ENCODE assay signal across 8 mouse cellular contexts in the genomic region with DNA sequence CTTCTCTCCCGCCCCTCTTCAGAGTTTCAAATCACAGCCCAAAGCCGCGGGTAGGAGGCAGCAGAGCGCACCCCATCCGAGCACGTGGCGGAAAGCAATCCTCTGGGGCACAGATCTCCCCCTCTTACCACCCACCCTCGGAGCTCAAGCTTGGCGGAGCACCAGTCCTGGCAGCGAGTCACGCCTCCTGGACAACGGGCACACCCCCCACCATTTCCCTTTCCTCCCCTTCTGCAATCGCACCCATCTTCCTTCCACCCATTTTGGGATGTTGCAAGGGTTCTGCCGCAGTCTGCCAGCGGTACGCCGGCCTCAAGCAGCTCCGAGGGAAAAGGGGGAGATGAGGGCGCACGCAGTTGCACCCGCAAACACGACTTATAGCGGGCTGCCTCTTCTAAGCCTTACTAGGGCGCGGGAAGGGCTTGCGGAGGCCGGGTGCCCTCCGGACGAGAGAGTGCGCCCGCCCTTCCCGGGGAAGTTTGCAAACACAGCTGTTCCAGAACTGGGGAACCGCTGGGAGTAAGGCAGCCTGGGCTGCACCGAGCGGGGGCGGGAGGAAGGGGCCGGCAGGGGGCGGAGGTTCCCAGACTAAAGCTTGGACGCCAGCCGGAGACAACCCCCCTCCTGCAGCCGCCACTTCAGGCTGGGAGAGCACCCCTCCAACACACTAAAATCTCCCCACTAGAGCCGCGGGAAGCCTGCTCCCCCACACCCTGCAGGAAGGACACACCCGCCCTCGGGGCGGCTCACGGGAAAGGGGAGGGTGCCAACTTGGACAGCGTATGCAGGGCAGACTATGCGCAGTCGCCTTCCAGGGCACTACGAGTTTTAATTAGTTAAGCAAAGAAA. TPM values are rescaled to one million over a fixed set of nuclear protein-coding genes. Genes with fewer than 3 reads are reported as not detected.
DNase-seq lines count a peak whose midpoint lies in the region; ATAC-seq and TF ChIP-seq lines count a peak whose summit lies in the region.

No protein-coding gene starts in this region.

- no peaks in the 10 kb centered on the region for H3K36me3 ChIP-seq in ES-Bruce4 (ENCODE audit: control insufficient read depth, insufficient read depth, low read length, poor library complexity, severe bottlenecking)
- H3K36me3 ChIP-seq in lung, embryonic 14.5 days (ENCODE audit: insufficient read depth): no peaks in the 10 kb centered on the region

- peak overlapping the region; percentile 59 for H3K4me3 ChIP-seq in ES-Bruce4 (ENCODE audit: low read depth, low read length)
- H3K4me3 ChIP-seq in cerebellum, adult 2 months (replicated peaks; ENCODE audit: insufficient read depth, low read depth, low read length): peak overlapping the region; percentile 42
- peak overlapping the region; percentile 72 for H3K4me3 ChIP-seq in lung, embryonic 14.5 days (ENCODE audit: low read depth, low read length)

- TF ChIP-seq POLR2A in ES-Bruce4 (IDR thresholded peaks at IDR 0.05; ENCODE audit: insufficient read depth, low read length): no peak
- TF ChIP-seq POLR2A in cerebellum, adult 2 months (IDR thresholded peaks at IDR 0.05; ENCODE audit: borderline replicate concordance, insufficient read depth, low read length): no peak

- peak overlapping the region; percentile 89 for H3K4me2 ChIP-seq in lung, embryonic 14.5 days

- TF ChIP-seq CTCF in ES-Bruce4 (IDR thresholded peaks at IDR 0.05; ENCODE audit: low read depth, low read length): peak; percentile 46
- TF ChIP-seq CTCF in cerebellum, adult 2 months (IDR thresholded peaks at IDR 0.05; ENCODE audit: borderline replicate concordance, insufficient read depth, low read depth, low read length): peak; percentile 41; the same call in 1 of the 2 replicates
- TF ChIP-seq CTCF in lung, embryonic 14.5 days (IDR thresholded peaks at IDR 0.05; ENCODE audit: low read depth): peak; percentile 83

- 1% methylated on average over 50 of the region's 51 CpGs for WGBS in cerebellum, adult 2 months
- 1% methylated on average over 50 of the region's 51 CpGs for WGBS in lung, embryonic 14.5 days

- no peaks in the 10 kb centered on the region for H3K4me1 ChIP-seq in ES-Bruce4 (ENCODE audit: control insufficient read depth, insufficient read depth, low read length)
- 0 out of 2 replicates have a peak, but pooled peaks cover 3% of the 10 kb centered on the region for H3K4me1 ChIP-seq in cerebellum, adult 2 months (ENCODE audit: control insufficient read depth, insufficient read depth, low read length)
- peaks cover 7% of the 10 kb centered on the region; the same call in 1 of the 2 replicates for H3K4me1 ChIP-seq in lung, embryonic 14.5 days (ENCODE audit: insufficient read depth)

- H3K9me3 ChIP-seq in ES-Bruce4 (replicated peaks; ENCODE audit: control insufficient read depth, insufficient read depth, low read length, poor library complexity, severe bottlenecking): no peaks in the 10 kb centered on the region
- H3K9me3 ChIP-seq in lung, embryonic 14.5 days (ENCODE audit: low read depth, low read length): no peaks in the 10 kb centered on the region

- H3K27ac ChIP-seq in ES-Bruce4 (ENCODE audit: insufficient read depth, low read length): no peak overlapping the region
- no peak overlapping the region for H3K27ac ChIP-seq in cerebellum, adult 2 months (ENCODE audit: insufficient read depth, low read length)
- H3K27ac ChIP-seq in lung, embryonic 14.5 days (ENCODE audit: low read depth): peak overlapping the region; percentile 99

- DNase-seq in cerebellum, adult 2 months: peak; percentile 47 to 49
- peak; percentile 76 for DNase-seq in layer of hippocampus, adult 9-11 months
- DNase-seq in lung, embryonic 14.5 days: peak; percentile 92
- peak; percentile 52 for DNase-seq in thymus, postnatal 0 days (ENCODE audit: low spot score)

- peak overlapping the region; percentile 94 for H3K9ac ChIP-seq in ES-Bruce4 (ENCODE audit: low read depth, poor library complexity, severe bottlenecking)
- H3K9ac ChIP-seq in lung, embryonic 14.5 days: peak overlapping the region; percentile 80

- ATAC-seq in frontal cortex, adult (ENCODE audit: low TSS enrichment): peak; percentile 75
- ATAC-seq in hematopoietic stem cell, adult 5-6 weeks (replicated peaks in 1 of 2; ENCODE audit: insufficient read depth in 1 of 2, low FRiP score in 2 of 2, low TSS enrichment in 1 of 2, low read depth in 1 of 2, poor library complexity in 2 of 2, severe bottlenecking in 2 of 2): peak; percentile 57 to 63
- ATAC-seq in lung, embryonic 14.5 days (ENCODE audit: insufficient read depth): peak; percentile 67
- ATAC-seq in neutrophil, adult 5-6 weeks (ENCODE audit: extremely low read depth, insufficient number of reproducible peaks, low FRiP score, poor library complexity, severe bottlenecking): peak; percentile 13; the same call in 1 of the 2 replicates

- TF ChIP-seq EP300 in ES-Bruce4 (IDR thresholded peaks at IDR 0.05; ENCODE audit: insufficient read depth, low read depth, low read length): no peak

- no peaks in the 10 kb centered on the region for H3K27me3 ChIP-seq in ES-Bruce4 (ENCODE audit: control insufficient read depth, insufficient read depth, low read length, poor library complexity, severe bottlenecking)
- H3K27me3 ChIP-seq in cerebellum, adult 2 months (ENCODE audit: control insufficient read depth, insufficient read depth, low read length): peaks cover 7% of the 10 kb centered on the region; the same call in 1 of the 2 replicates
- H3K27me3 ChIP-seq in lung, embryonic 14.5 days (ENCODE audit: insufficient read depth, low read length): no peaks in the 10 kb centered on the region

RNA-seq across cellular contexts. Expression of a gene that starts 2.0 kb away (rescaled TPM):
- 10.3 and 11.4 TPM in 2 replicates for polyA plus RNA-seq in ES-Bruce4 (2011; ENCODE audit: insufficient read depth, insufficient read length, low read depth, missing spikeins)
- polyA plus RNA-seq in cerebellum, adult 2 months (2012; rRNA removed): 2.4 and 3.1 TPM in 2 replicates
- total RNA-seq in hematopoietic stem cell, adult 5-6 weeks (2017): 1.3 and 2.4 TPM in 2 replicates
- 13.6 and 15.3 TPM in 2 replicates for polyA plus RNA-seq in lung, embryonic 14.5 days (2014; fragmentation: Nextera tagmentation; extraction: Ambion mirVana)
- total RNA-seq in neutrophil, adult 5-6 weeks (2017): 0.61 and 0.81 TPM in 2 replicates
- 3.5 and 4.2 TPM in 2 replicates for polyA plus RNA-seq in thymus, postnatal 0 days (2015; fragmentation: Nextera tagmentation; extraction: Ambion mirVana)

Comparison
In these comparisons a context has a peak if more than half of its experiments do, and no peak if none do; other contexts are left out.
1. ATAC-seq: peak in every context shown above with its lines; median percentile 75 in frontal cortex, adult; 67 in lung, embryonic 14.5 days; 60 in hematopoietic stem cell, adult 5-6 weeks; 13 in neutrophil, adult 5-6 weeks.